Mouse (Mus musculus) stomach, postnatal 0 days (tissue): ENCODE results near the gene Lin7b. TPM values are rescaled to one million over a fixed set of nuclear protein-coding genes. Genes with fewer than 3 reads are reported as not detected.
A peak's percentile ranks its signal among the peaks of the same experiment; 100 is the strongest.

Source experiments
- ATAC-seq: fragments of 200-750 bp; cut with Nextera tagmentation; 2 replicates; pipeline ENCODE4 v1.8.0; 2017; ENCODE audit not compliant: low FRiP score, low TSS enrichment
- DNase-seq: peaks from one replicate; pipeline ENCODE4 v3.0.0-alpha.2; 2016; ENCODE audit warnings: low spot score
- H3K27ac ChIP-seq: fragments of 300-500 bp; sonication (generic); replicated peaks from 2 replicates; pipeline ENCODE4 v1.5.1; 2014; ENCODE audit warnings: mild to moderate bottlenecking, control low read depth
- H3K27me3 ChIP-seq: fragments of 300-500 bp; sonication (generic); 2 replicates; pipeline ENCODE4 v1.6.1; 2014; ENCODE audit warnings: low read length; ENCODE audit not compliant: control insufficient read depth, insufficient read depth
- H3K36me3 ChIP-seq: fragments of 300-500 bp; sonication (generic); 2 replicates; pipeline ENCODE4 v1.6.1; 2014; ENCODE audit warnings: low read length, mixed read lengths; ENCODE audit not compliant: control insufficient read depth, insufficient read depth
- H3K4me1 ChIP-seq: fragments of 300-500 bp; sonication (generic); replicated peaks from 2 replicates; pipeline ENCODE4 v1.6.1; 2014; ENCODE audit warnings: antibody characterized with exemption; ENCODE audit not compliant: control insufficient read depth, insufficient read depth
- H3K4me2 ChIP-seq: fragments of 300-500 bp; sonication (generic); replicated peaks from 2 replicates; pipeline ENCODE4 v1.6.1; 2014; ENCODE audit warnings: low read depth, mild to moderate bottlenecking, control low read depth, moderate library complexity
- H3K4me3 ChIP-seq: fragments of 300-500 bp; sonication (generic); 2 replicates; pipeline ENCODE4 v1.5.1; 2014; ENCODE audit warnings: low read depth, low read length, control low read depth
- H3K9ac ChIP-seq: fragments of 300-500 bp; sonication (generic); 2 replicates; pipeline ENCODE4 v1.6.1; 2014; ENCODE audit warnings: mild to moderate bottlenecking, low read length, control low read depth, mixed read lengths
- H3K9me3 ChIP-seq: fragments of 300-500 bp; sonication (generic); 2 replicates; pipeline ENCODE4 v1.6.1; 2016; ENCODE audit warnings: low read length; ENCODE audit not compliant: control insufficient read depth
- CTCF ChIP-seq: IDR thresholded peaks from 2 replicates; pipeline ENCODE4 v1.5.1; 2016; ENCODE audit warnings: antibody characterized with exemption, low read depth, mild to moderate bottlenecking, moderate library complexity
- EP300 ChIP-seq: optimal IDR thresholded peaks from 2 replicates; pipeline ENCODE3; 2016; ENCODE audit warnings: antibody characterized with exemption
- WGBS: fragments of 180-500 bp; shearing (Covaris S2); extraction: QIAGEN DNeasy Blood & Tissue Kit; methylation state at CpG from one replicate; pipeline ENCODE4 v1.1.7; 2014; 5-methylcytosine and 5-hydroxymethylcytosine counted together
- polyA plus RNA-seq: library from polyadenylated mRNA; unstranded; fragments of >200 nt; fragmentation: Nextera tagmentation; extraction: Ambion mirVana; gene quantifications from 2 replicates; pipeline ENCODE4 v1.2.1, GENCODE M21; 2015

Gene Lin7b
- polyA plus RNA-seq: 5.9 and 6.1 TPM in 2 replicates

DNA sequence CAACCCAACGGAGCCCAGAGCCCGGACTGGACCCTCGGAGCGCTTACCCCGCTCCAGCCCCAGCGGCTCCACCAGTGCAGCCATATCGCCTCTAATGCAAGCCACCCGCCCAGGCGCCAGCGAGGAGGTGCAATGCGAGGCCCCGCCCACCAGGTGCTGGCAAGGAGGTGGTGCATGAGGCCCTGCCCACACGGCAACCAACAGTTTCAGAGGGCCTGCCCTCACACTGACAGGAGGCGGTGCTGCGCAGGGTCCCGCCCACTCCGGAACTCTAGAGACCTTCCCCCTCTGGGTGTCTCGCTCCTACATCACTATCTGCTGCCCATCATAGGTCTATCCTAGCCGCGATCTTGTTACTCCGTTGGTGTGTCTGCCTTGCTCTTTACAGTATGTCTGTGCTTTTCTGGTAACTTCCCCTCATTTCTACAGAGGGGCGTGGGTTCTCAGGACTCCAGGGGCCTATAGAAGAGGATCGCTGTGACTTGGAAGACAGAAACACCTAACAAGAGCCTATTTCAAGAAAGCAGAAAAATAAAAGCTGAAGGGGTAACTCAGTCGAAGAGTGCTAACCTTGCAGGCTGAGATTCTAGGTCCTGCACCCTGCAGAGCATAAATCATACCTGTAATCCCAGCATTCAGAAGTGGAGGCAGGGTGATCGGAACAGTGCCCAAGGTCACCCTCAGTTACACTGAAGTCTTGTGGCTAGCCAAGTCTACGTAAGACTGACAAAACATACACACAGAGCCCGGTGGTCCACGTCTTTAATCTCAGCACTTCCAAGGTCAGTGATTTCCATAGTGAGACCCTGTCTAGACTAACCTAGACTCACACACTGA lies at the start of gene Lin7b:
Gene Lin7b, minus strand, starts transcription at position 109 of the 837 bp plus-strand sequence.
- DNase-seq: peak; percentile 96
- H3K9ac ChIP-seq: peak within 1 kb of the TSS; percentile 60
- no peaks in the 10 kb centered on the region for H3K9me3 ChIP-seq
- TF ChIP-seq EP300: no peak
- TF ChIP-seq CTCF: peak; percentile 38
- peak within 1 kb of the TSS; percentile 52 for H3K4me3 ChIP-seq
- 8% methylated on average over 28 of the region's 28 CpGs for whole genome bisulfite sequencing
- no peaks in the 10 kb centered on the region for H3K27me3 ChIP-seq
- ATAC-seq: peak; percentile 79
- H3K27ac ChIP-seq: no peak within 1 kb of the TSS
- H3K4me2 ChIP-seq: peak within 1 kb of the TSS; percentile 98
- peaks cover 3% of the 10 kb centered on the region; the same call in 1 of the 2 replicates for H3K4me1 ChIP-seq
- peaks cover 5% of the 10 kb centered on the region for H3K36me3 ChIP-seq

DNA sequence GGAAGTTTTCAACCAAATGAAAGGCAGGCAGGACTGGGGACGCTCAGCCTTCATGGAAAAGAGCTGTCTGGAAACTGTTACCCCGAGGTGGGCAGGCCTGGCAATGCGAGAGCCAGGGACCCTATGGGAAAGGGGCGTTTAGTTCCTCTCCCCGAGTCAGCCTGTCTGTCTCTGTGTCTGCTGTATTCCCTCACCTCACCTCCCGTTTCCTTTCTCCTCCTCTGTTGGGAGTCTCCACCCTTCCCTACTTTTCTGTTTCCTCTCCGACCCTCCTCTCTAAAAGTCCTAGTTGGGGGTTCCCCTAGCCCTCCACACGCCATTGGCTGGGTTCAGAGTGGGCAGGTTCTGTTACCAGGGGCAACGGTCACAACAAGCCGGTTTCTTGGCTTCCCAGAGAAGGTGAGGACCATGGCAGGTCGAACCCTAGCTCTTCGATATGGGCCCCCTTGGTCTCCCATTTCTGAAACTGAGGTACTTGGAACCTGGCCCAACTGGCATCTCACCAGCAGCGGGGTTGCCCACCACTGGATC lies 47.6 kb upstream of the Lin7b start:
- no peak overlapping the region for H3K27ac ChIP-seq
- ATAC-seq: no peak
- no peaks in the 10 kb centered on the region for H3K4me1 ChIP-seq
- no peak overlapping the region for H3K9ac ChIP-seq
- H3K9me3 ChIP-seq: no peaks in the 10 kb centered on the region
- H3K4me2 ChIP-seq: no peak overlapping the region
- no peak overlapping the region for H3K4me3 ChIP-seq
- no peak for TF ChIP-seq CTCF
- TF ChIP-seq EP300: no peak
- H3K36me3 ChIP-seq: peaks cover 15% of the 10 kb centered on the region
- DNase-seq: no peak
- H3K27me3 ChIP-seq: no peaks in the 10 kb centered on the region
- WGBS: 7% methylated on average over 13 of the region's 13 CpGs

DNA sequence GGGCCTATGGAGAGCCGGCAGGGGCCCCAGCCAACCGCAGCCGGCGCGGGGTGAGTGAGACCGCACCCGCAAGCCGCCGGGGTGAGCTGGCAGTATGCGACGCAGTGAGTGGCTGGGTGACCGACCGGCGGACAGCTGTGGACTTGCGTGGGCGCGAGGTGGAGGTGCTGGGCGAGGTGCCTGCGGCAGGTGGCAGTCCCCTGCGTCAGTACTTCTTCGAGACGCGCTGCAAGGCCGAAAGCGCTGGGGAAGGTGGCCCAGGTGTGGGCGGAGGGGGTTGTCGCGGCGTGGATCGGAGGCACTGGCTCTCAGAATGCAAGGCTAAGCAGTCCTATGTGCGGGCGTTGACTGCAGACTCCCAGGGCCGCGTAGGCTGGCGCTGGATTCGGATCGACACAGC lies 45.3 kb upstream of the Lin7b start:
- ATAC-seq (no peak), DNase-seq (peak; percentile 56)
- Histone ChIP-seq H3K27me3 (no peaks in the 10 kb centered on the region), H3K9me3 (no peaks in the 10 kb centered on the region), H3K36me3 (no peaks in the 10 kb centered on the region), H3K9ac (no peak overlapping the region), H3K4me2 (peak overlapping the region; percentile 29), H3K4me3 (0 out of 2 replicates have a peak overlapping the region, but pooled peaks have one; percentile 6), H3K4me1 (no peaks in the 10 kb centered on the region), H3K27ac (no peak overlapping the region)
- 26% methylated on average over 37 of the region's 37 CpGs for WGBS
- TF ChIP-seq CTCF (no peak), EP300 (no peak)

DNA sequence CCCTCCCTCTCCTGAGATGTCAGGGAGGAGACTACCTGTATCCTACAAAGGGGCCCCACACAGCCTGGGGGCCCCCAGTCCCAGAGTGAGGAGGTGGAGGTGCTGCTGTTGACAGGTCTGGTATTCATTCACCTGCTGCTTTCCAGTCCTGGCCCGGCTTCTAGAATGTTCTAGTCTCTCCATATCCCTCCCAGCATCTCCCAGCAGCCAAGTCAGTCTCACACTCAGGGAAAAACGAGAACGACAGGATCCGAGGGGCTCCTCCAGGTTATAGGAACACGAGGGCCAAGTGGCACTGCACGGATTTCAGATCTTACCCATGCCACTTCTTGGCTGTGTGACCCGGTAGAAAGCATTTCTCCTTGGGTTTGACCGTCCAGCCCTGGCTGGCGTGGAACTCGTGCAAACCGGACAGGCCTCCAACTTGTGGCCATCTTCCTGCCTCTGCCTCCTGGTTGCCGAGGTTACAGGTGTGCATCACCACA lies 44.4 kb upstream of the Lin7b start:
- ATAC-seq: no peak
- TF ChIP-seq EP300: no peak
- TF ChIP-seq CTCF: no peak
- no peaks in the 10 kb centered on the region for H3K9me3 ChIP-seq
- H3K36me3 ChIP-seq: no peaks in the 10 kb centered on the region
- no peaks in the 10 kb centered on the region for H3K27me3 ChIP-seq
- no peak overlapping the region for H3K9ac ChIP-seq
- H3K4me2 ChIP-seq: no peak overlapping the region
- WGBS: 57% methylated on average over 12 of the region's 12 CpGs
- no peak overlapping the region for H3K27ac ChIP-seq
- DNase-seq: no peak
- no peak overlapping the region for H3K4me3 ChIP-seq
- H3K4me1 ChIP-seq: no peaks in the 10 kb centered on the region

DNA sequence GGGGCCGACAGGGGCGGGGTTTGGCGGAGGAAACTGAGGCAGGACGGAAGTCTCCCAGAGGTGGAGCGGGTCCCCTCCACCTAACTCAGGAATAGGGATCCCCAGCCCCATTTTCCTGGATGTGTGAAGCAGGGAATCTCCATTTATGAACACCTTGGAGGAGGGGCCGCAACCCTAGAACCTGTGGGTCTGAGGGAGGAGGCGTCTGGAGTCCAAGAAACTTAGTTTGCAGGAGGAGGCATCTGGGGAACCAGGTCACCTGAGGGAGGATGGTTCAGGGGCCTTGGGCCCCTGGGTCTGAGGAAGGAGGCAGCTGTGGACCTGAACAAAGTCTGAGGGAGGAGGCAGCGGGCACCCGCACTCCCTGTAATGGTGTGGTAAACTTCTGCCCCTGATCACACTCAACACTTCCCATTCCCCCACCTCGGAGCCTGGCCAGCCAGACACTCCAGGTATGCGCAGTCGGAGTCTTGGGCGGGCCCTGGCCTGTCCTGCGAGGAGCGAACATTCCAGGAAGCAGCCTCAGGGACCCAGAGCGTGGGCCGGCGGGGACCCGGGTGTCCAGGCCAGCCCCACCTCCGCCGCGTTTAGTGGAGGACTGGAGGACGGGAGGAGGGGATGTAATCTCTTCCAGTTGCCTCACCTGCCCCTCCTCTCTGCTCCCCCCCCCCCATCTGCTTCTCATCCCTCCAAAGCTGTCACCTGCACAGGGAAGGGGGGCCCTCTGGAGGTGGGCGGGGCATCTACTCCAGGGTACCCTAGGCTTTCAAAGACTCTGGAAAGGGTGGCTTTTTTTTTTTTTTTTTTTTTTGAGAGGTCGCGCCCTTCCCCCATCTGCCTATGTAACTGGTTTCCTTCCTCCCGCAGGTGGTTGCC lies 43.7 kb upstream of the Lin7b start:
- Histone ChIP-seq H3K4me2 (peak overlapping the region; percentile 95), H3K4me3 (peak overlapping the region; percentile 54), H3K36me3 (no peaks in the 10 kb centered on the region), H3K27ac (peak overlapping the region; percentile 30), H3K9ac (peak overlapping the region; percentile 54), H3K27me3 (no peaks in the 10 kb centered on the region), H3K9me3 (no peaks in the 10 kb centered on the region), H3K4me1 (no peaks in the 10 kb centered on the region)
- ATAC-seq (peak; percentile 36; the same call in 1 of the 2 replicates), DNase-seq (peak; percentile 43)
- TF ChIP-seq CTCF (no peak), EP300 (no peak)
- WGBS: 3% methylated on average over 25 of the region's 27 CpGs
